Mouse (Mus musculus) gastrocnemius, adult 2 months (tissue): ENCODE data around the gene Crebbp. TPM values are rescaled to one million over a fixed set of nuclear protein-coding genes. Genes with fewer than 3 reads are reported as not detected.

ENCODE experiments used
- DNase-seq: peaks from one replicate; pipeline ENCODE4 v3.0.0; 2022
- H3K27ac ChIP-seq: fragments of 200-600 bp; 2 replicates; pipeline ENCODE4 v1.8.1; 2022; ENCODE audit warnings: mild to moderate bottlenecking
- H3K4me3 ChIP-seq: fragments of 200-600 bp; 2 replicates; pipeline ENCODE4 v1.8.1; 2022; ENCODE audit warnings: mild to moderate bottlenecking, moderate library complexity
- CTCF ChIP-seq: fragments of 200-600 bp; IDR thresholded peaks from 2 replicates; pipeline ENCODE4 v1.8.1; 2022; ENCODE audit warnings: antibody characterized with exemption, mild to moderate bottlenecking, moderate library complexity
- intact Hi-C: fragments of 180-260 bp; cut with DNase I; formaldehyde crosslinking; loops from one replicate; pipeline ENCODE4 v1.15.1; 2025
- total RNA-seq, 2 experiments: library from RNA; stranded (reverse); gene quantifications; 2 replicates each; pipeline ENCODE4 v1.2.3; 2021

The Crebbp gene
- total RNA-seq, 2 experiments from 2014 or later = 40.5 to 41.6 TPM

DNA sequence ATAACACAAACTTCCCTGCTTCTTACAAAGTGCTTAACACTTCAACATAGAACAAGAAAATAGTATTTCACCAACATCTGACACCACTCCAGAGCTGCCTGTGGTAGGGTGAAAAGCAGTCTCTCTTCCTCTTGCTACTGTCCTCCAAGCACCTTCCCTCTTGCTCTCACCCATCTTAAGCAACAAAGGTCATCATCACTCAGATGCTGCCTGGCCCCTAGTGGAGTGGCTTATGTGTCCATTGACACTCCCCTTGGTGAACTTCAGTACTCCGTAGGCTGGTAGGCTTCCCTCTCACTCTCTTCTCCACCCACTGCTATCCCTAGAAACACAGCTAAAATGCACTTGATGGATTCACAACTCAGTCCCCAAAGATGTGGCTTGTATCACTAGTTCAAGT lies 3.5 kb downstream of the Crebbp start:
- peak; percentile 7; the same call in 1 of the 2 replicates for TF ChIP-seq CTCF
- intact Hi-C loops = loop anchor here (5.0 kb wide), 2 partner anchors 48 to 88 kb away; no protein-coding TSS in a partner anchor
- Histone ChIP-seq H3K27ac (peak overlapping the region; percentile 4; the same call in 1 of the 2 replicates), H3K4me3 (peak overlapping the region; percentile 16)
- no peak for DNase-seq

DNA sequence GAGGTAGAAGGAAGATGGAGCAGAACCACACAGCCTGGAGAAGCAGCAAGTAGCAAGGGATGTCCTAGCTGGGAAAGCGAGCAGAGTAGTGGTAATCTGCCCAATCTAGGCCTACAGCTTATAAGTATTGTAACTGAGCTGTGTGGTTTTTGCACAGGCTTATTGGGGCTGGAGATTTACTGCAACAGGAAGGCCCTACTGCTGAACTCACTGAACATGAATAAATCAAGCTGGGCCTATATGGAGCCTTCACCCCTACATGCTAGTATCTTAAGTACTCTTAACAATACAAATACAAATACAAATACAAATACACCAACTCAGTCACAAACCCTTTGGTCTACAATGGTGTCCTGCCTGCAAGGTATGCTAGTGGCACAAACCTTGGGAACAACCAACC lies 10.2 kb downstream of the Crebbp start:
- Histone ChIP-seq H3K27ac (no peak overlapping the region), H3K4me3 (no peak overlapping the region)
- intact Hi-C loops = loop anchor here (5.0 kb wide), 1 partner anchor 36 kb away; no protein-coding TSS in a partner anchor
- no peak for TF ChIP-seq CTCF
- no peak for DNase-seq

DNA sequence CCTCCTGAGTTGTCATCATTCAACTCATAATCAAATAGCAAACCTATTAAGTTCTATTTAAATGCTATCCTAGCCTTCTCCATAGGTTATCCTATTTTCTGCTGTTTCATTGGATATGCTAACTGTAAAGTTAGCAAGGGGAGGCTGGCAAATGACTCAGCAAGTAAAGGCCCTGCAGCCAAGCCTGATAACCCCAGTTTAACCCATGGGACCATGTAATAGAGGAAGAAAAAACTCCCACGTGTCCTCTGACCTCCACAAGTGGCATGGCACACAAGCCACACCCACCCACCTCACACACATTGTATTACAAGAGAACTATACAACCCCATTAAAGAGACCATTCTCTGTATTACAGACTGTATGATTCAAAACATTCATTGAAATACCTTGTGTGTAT lies 13.8 kb downstream of the Crebbp start:
- Histone ChIP-seq H3K4me3 (no peak overlapping the region; the same call in 1 of the 2 replicates), H3K27ac (peak overlapping the region; percentile 72)
- intact Hi-C loops = loop anchor here (5.0 kb wide), 1 partner anchor 33 kb away; no protein-coding TSS in a partner anchor
- TF ChIP-seq CTCF = no peak
- DNase-seq = no peak

DNA sequence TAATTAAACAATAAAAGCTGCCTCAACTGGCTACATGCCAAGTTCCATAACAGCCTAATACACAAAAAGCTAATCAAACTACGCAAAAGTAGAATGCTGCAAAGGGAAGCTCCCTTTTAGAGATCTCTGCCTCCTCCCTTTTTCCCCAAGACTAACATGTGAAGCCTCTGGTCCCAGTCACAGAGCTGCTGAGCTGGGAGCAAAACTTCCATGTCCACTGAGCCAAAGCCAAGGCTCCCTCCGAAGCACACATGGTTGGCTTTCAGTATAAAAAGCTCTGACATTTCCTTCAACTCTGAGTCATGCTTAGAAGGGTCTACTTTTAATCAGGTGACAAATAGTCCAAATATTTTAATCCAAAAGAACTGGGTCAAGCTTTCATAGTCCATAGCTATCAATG lies 14.2 kb downstream of the Crebbp start:
- peak overlapping the region; percentile 14; the same call in 1 of the 2 replicates for H3K4me3 ChIP-seq
- no peak for TF ChIP-seq CTCF
- peak; percentile 34 for DNase-seq
- peak overlapping the region; percentile 72 for H3K27ac ChIP-seq
- intact Hi-C loops = no loop called here

DNA sequence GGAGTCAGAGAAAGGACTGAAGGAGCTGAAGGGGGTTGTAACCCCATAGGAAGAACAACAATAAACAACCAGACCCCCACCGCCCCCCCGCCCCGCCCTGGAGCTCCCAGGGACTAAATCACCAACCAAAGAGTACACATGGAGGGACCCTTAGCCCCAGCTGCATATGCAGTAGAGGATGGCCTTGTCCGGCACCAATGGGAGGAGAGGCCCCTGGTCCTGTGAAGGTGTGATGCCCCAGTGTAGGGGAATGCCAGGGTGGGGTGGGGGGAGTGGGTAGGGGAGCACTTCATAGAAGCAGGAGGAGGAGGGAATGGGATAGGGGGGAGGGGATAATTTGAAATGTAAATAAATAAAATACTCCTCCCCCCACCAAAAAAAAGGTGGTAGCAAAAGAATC lies 15.8 kb downstream of the Crebbp start:
- intact Hi-C loops = no loop called here
- H3K27ac ChIP-seq = no peak overlapping the region
- no peak overlapping the region for H3K4me3 ChIP-seq
- TF ChIP-seq CTCF = no peak
- no peak for DNase-seq

DNA sequence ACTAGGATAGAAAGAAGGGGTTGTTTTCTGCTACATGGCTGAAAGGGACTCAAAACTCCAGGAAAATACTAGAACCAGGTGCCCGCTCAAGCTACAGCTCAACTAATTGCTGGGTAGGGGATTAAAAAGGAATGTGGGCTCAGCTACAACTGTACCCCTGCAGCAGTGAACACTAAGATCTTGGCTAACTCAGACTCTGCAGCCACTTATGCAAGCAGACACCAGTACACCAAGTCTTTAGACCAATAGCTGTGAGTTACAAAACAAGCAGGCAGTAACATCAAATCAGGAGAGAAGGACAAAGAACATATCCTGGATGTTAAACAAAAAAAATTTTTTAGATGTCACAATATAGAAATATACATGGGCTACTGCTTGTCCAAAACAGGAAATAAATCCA lies 23.6 kb downstream of the Crebbp start:
- no peak overlapping the region for H3K4me3 ChIP-seq
- no peak for DNase-seq
- intact Hi-C loops = no loop called here

DNA sequence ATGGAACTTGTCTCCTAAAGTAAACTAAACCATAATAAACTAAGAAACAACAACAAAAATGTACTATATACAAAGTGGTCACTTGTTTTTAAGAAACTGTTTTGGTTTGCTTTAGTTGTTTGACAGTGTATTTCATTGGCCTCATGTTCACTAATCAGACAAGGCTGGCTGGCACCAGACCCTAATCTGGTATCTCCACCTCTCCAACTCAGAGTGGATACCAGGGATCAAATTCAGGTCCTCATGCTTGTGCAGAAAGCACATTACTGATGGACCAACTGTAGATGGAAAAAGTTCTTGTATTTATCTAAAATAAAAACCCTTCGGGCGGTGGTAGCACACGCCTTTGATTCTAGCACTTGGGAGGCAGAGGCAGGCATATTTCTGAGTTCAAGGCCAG lies 38.7 kb downstream of the Crebbp start:
- intact Hi-C loops = no loop called here
- no peak for DNase-seq
- TF ChIP-seq CTCF = no peak
- no peak overlapping the region for H3K4me3 ChIP-seq
- no peak overlapping the region for H3K27ac ChIP-seq

More for the DNA sequence above, 23.6 kb downstream of the Crebbp start:
- no peak for TF ChIP-seq CTCF
- H3K27ac ChIP-seq = peak overlapping the region; percentile 35; the same call in 1 of the 2 replicates

DNA sequence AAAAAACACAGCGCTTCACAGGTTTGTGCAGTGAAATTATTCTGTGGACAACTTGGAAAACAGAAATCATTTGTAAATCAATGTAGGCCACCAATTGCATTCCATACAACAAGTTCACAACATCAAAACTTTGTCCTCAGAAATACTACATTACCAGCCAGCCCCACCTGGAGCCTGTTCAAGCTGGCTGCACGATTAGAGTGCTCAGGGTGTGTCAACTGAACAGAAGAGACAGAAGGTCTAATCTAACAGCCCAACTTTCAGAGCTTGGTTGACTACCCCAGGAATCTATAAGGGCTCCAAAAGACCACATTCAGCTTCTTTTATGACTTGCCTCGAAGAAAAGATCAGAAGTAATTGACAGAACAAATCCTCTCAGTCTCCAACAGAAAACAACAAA lies 44.3 kb downstream of the Crebbp start:
- no peak for DNase-seq
- H3K27ac ChIP-seq = no peak overlapping the region
- intact Hi-C loops = loop anchor here (5.0 kb wide), 1 partner anchor 33 kb away; no protein-coding TSS in a partner anchor
- H3K4me3 ChIP-seq = no peak overlapping the region
- no peak for TF ChIP-seq CTCF

DNA sequence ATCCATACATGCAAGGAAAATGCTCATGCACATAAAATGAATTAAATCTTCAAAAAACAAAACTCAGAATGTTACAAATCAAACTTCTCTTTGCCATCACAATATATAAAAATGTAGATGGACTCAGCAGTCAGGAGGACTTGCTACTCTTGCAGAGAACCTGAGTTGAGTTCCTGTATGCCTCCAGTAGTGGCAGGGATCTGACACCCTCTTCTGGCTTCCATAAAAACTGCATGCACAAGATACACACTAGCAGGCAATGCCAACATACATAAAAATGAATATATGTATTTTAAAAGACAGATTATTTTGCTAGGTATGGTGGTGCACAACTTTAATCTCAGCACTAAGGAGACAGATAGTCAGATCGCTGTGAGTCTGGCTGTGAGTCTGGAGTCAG lies 45.3 kb downstream of the Crebbp start:
- Histone ChIP-seq H3K27ac (no peak overlapping the region), H3K4me3 (no peak overlapping the region)
- peak; percentile 65 for TF ChIP-seq CTCF
- intact Hi-C loops = loop anchor here (5.0 kb wide), 1 partner anchor 34 kb away; no protein-coding TSS in a partner anchor
- no peak for DNase-seq

DNA sequence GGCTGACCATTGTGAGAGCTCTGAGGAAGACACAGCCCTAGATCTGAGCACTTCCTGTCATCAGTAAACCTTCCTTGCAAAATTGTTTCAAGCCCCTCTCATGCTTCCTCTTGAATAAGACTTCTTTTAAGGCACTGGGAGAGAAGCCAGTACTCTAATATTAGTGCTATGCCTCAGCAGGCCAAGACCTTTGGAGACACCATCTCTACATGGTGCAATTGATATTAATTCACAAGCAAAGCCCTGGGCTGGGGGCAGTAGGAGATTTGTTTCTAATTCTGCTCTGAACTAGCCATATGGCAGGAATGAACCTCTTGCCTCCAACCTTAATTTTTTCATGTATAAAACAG lies 52.9 kb downstream of the Crebbp start:
- TF ChIP-seq CTCF = no peak
- Histone ChIP-seq H3K27ac (peak overlapping the region; percentile 63), H3K4me3 (no peak overlapping the region)
- intact Hi-C loops = loop anchor here (5.0 kb wide), 1 partner anchor 51 kb away; the partner anchor contains the start of gene Crebbp
- peak; percentile 36 for DNase-seq

DNA sequence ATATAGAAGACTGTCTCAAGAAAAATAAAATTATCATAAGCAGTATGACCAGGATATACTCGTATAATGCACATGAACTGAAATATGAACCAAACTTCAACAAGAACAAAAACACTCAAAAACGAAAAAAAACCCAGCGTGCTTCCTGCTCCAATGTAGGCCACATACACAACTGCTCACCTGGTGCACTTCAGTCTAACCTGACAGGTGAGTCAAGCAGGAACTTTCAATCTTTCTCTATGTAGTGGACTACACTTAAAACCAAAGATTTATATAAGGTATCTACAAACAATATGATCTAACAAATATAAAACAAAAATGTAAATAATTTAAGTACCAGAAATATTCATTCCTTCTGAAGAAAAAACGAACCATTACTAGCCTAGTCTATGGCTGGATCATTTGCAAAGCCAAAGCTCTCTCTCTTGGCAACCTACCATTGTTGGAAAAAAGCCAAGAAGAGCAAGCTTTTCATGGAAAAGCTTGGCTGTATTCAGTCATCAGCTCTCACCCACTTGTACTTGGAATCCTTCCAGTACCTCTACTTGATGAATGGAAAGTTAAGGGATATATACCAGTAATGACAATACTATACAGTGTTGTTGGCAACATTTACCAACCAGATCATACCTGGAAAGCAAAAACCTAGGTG lies 53.4 kb downstream of the Crebbp start:
- no peak for TF ChIP-seq CTCF
- no peak overlapping the region for H3K4me3 ChIP-seq
- H3K27ac ChIP-seq = peak overlapping the region; percentile 63
- intact Hi-C loops = loop anchor here (5.0 kb wide), 1 partner anchor 52 kb away; the partner anchor contains the start of gene Crebbp
- DNase-seq = no peak

DNA sequence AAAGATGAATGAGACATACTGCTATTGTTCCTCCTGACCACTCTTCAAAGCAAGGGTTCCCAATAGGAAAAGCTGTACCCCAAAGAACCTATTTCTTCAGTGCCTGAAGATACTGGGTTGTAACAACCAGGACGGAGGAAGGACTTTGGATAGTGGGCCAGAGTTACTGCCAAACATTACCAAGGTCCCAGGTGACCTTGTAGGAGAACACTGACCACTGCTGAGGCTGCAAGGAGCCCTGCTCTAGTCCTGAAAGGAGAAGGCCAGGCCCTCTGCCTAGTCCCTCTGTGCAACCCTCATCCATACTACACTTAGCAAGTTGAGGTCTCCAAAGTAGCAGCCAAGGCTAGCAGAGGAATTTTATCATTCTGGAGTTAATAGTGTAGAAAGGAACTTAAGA lies 60.7 kb downstream of the Crebbp start:
- TF ChIP-seq CTCF = no peak
- intact Hi-C loops = no loop called here
- no peak for DNase-seq
- Histone ChIP-seq H3K4me3 (no peak overlapping the region), H3K27ac (peak overlapping the region; percentile 20; the same call in 1 of the 2 replicates)

DNA sequence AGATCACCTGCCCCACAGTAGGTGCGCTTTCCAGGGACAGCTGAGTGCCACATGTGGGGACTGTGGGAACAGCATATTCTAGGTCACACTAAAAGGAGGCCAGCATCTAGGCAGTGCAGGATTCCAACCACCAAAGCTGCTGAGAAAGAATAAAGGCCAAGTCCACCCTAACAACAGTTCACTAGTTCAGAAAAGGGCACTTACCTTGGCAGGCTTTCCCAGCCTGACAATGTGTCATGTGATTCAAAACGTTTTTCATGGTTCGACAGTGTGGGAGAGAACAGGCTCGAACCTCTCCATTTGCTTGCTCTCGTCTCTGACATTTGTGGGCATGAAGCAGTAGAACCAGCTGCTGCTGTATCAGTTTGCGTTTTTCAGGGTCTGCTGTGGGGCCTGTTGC lies 75.3 kb downstream of the Crebbp start:
- peak overlapping the region; percentile 24 for H3K27ac ChIP-seq
- no peak for TF ChIP-seq CTCF
- DNase-seq = no peak
- intact Hi-C loops = no loop called here
- no peak overlapping the region for H3K4me3 ChIP-seq

DNA sequence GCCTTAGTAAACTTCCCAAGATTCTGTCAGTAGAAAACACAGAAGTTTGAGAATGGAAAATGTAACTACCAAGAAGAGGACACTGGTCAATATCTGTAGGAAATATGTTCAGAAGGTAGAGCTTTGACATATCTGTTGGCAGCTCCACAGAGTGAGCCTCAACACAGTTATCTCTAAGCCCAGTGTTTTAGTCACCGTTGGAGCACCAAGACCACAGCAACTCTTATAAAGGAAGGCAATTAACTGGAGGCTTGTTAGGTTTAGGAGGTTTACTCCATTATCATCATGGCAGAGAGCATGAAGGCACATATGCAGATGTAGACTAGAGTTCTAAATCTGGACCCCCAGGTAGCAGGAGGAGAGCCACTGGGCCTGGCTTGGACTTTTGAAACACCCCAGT lies 80.0 kb downstream of the Crebbp start:
- TF ChIP-seq CTCF = no peak
- Histone ChIP-seq H3K4me3 (no peak overlapping the region), H3K27ac (no peak overlapping the region)
- no peak for DNase-seq
- intact Hi-C loops = no loop called here
